Mouse (Mus musculus): ENCODE results near the gene Bri3.

Gene Bri3

GRCm38 (mm10) chr5:144232531-144232930 lies 11.7 kb upstream of the Bri3 start:
- in situ Hi-C loops (cut with MboI; ENCODE audit: low sequenced_read_pairs), result loop anchor here (25.0 kb wide), 1 partner anchor 505 kb away; no protein-coding TSS in a partner anchor

- in situ Hi-C loops (cut with MboI; ENCODE audit: low sequenced_read_pairs), result loop anchor here (25.0 kb wide), 1 partner anchor 503 kb away; no protein-coding TSS in a partner anchor
Measured at GRCm38 (mm10) chr5:144234222-144234621, 10.0 kb upstream of the Bri3 start.

- in situ Hi-C loops (cut with MboI; ENCODE audit: low sequenced_read_pairs), result loop anchor here (25.0 kb wide), 1 partner anchor 503 kb away; no protein-coding TSS in a partner anchor
Measured at GRCm38 (mm10) chr5:144234714-144235113, 9.5 kb upstream of the Bri3 start.

GRCm38 (mm10) chr5:144238969-144239368 lies 5.3 kb upstream of the Bri3 start:
- in situ Hi-C loops (cut with MboI; ENCODE audit: low sequenced_read_pairs), result loop anchor here (25.0 kb wide), 1 partner anchor 498 kb away; no protein-coding TSS in a partner anchor

- in situ Hi-C loops (cut with MboI; ENCODE audit: low sequenced_read_pairs), result loop anchor here (25.0 kb wide), 1 partner anchor 492 kb away; no protein-coding TSS in a partner anchor
Measured at GRCm38 (mm10) chr5:144245592-144245991, 1.4 kb downstream of the Bri3 start.

GRCm38 (mm10) chr5:144246669-144247068 lies 2.4 kb downstream of the Bri3 start:
- in situ Hi-C loops (cut with MboI; ENCODE audit: low sequenced_read_pairs), result loop anchor here (25.0 kb wide), 1 partner anchor 491 kb away; no protein-coding TSS in a partner anchor

GRCm38 (mm10) chr5:144247307-144247706 lies 3.1 kb downstream of the Bri3 start:
- in situ Hi-C loops (cut with MboI; ENCODE audit: low sequenced_read_pairs), result loop anchor here (25.0 kb wide), 1 partner anchor 490 kb away; no protein-coding TSS in a partner anchor

GRCm38 (mm10) chr5:144247906-144248585 lies 3.8 kb downstream of the Bri3 start:
- in situ Hi-C loops (cut with MboI; ENCODE audit: low sequenced_read_pairs), result loop anchor here (25.0 kb wide), 1 partner anchor 489 kb away; no protein-coding TSS in a partner anchor

- in situ Hi-C loops (cut with MboI; ENCODE audit: low sequenced_read_pairs), result loop anchor here (25.0 kb wide), 1 partner anchor 487 kb away; no protein-coding TSS in a partner anchor
Measured at GRCm38 (mm10) chr5:144249871-144250270, 5.6 kb downstream of the Bri3 start.

- in situ Hi-C loops (cut with MboI; ENCODE audit: low sequenced_read_pairs), result no loop called here
Measured at GRCm38 (mm10) chr5:144251876-144252577, 7.8 kb downstream of the Bri3 start.

GRCm38 (mm10) chr5:144253212-144253611 lies 9.0 kb downstream of the Bri3 start:
- in situ Hi-C loops (cut with MboI; ENCODE audit: low sequenced_read_pairs), result no loop called here

- in situ Hi-C loops (cut with MboI; ENCODE audit: low sequenced_read_pairs), result no loop called here
Measured at GRCm38 (mm10) chr5:144254122-144254810, 10.0 kb downstream of the Bri3 start.

GRCm38 (mm10) chr5:144254811-144255631 lies 10.8 kb downstream of the Bri3 start:
- in situ Hi-C loops (cut with MboI; ENCODE audit: low sequenced_read_pairs), result no loop called here

- in situ Hi-C loops (cut with MboI; ENCODE audit: low sequenced_read_pairs), result no loop called here
Measured at GRCm38 (mm10) chr5:144255632-144256540, 11.6 kb downstream of the Bri3 start.

- in situ Hi-C loops (cut with MboI; ENCODE audit: low sequenced_read_pairs), result no loop called here
Measured at GRCm38 (mm10) chr5:144256541-144256870, 12.3 kb downstream of the Bri3 start.

GRCm38 (mm10) chr5:144256888-144257287 lies 12.7 kb downstream of the Bri3 start:
- in situ Hi-C loops (cut with MboI; ENCODE audit: low sequenced_read_pairs), result no loop called here

GRCm38 (mm10) chr5:144257451-144258110 lies 13.3 kb downstream of the Bri3 start:
- in situ Hi-C loops (cut with MboI; ENCODE audit: low sequenced_read_pairs), result no loop called here

GRCm38 (mm10) chr5:144258131-144258611 lies 13.9 kb downstream of the Bri3 start:
- in situ Hi-C loops (cut with MboI; ENCODE audit: low sequenced_read_pairs), result no loop called here

- in situ Hi-C loops (cut with MboI; ENCODE audit: low sequenced_read_pairs), result no loop called here
Measured at GRCm38 (mm10) chr5:144258687-144259086, 14.4 kb downstream of the Bri3 start.

Measured in CH12F3 (cell line).